Mouse (Mus musculus) limb, embryonic 12.5 days (tissue): Measurements from ENCODE around the gene Tbc1d23. TPM values are rescaled to one million over a fixed set of nuclear protein-coding genes. Genes with fewer than 3 reads are reported as not detected.

Experiments
- ATAC-seq: fragments of 200-750 bp; cut with Nextera tagmentation; 2 replicates; pipeline ENCODE4 v1.8.0; 2017; ENCODE audit warnings: low read depth, moderate TSS enrichment; ENCODE audit not compliant: insufficient number of reproducible peaks, insufficient read depth, low FRiP score, low TSS enrichment
- H3K27ac ChIP-seq: fragments of 300-500 bp; sonication (generic); 2 replicates; pipeline ENCODE4 v1.5.1; 2016; ENCODE audit warnings: mild to moderate bottlenecking, moderate library complexity
- H3K27me3 ChIP-seq: fragments of 300-500 bp; sonication (generic); 2 replicates; pipeline ENCODE4 v1.6.1; 2016; ENCODE audit warnings: mild to moderate bottlenecking, moderate library complexity
- H3K36me3 ChIP-seq: fragments of 300-500 bp; sonication (generic); 2 replicates; pipeline ENCODE4 v1.6.1; 2016; ENCODE audit warnings: mild to moderate bottlenecking, moderate library complexity
- H3K4me1 ChIP-seq: fragments of 300-500 bp; sonication (generic); replicated peaks from 2 replicates; pipeline ENCODE4 v1.6.1; 2016
- H3K4me2 ChIP-seq: fragments of 300-500 bp; sonication (generic); 2 replicates; pipeline ENCODE4 v1.6.1; 2016; ENCODE audit warnings: mild to moderate bottlenecking, moderate library complexity
- H3K4me3 ChIP-seq: fragments of 300-500 bp; sonication (generic); replicated peaks from 2 replicates; pipeline ENCODE4 v1.5.1; 2016; ENCODE audit warnings: mild to moderate bottlenecking
- H3K9ac ChIP-seq: fragments of 300-500 bp; sonication (generic); replicated peaks from 2 replicates; pipeline ENCODE4 v1.6.1; 2016; ENCODE audit warnings: mild to moderate bottlenecking, moderate library complexity
- H3K9me3 ChIP-seq: fragments of 300-500 bp; sonication (generic); 2 replicates; pipeline ENCODE4 v1.6.1; 2016; ENCODE audit warnings: mild to moderate bottlenecking, moderate library complexity
- WGBS: fragments of 180-500 bp; shearing (Covaris S2); methylation state at CpG from one replicate; pipeline ENCODE4 v1.1.7; 2016; 5-methylcytosine and 5-hydroxymethylcytosine counted together
- polyA plus RNA-seq: library from polyadenylated mRNA; unstranded; fragments of >200 nt; fragmentation: Nextera tagmentation; extraction: Ambion mirVana; gene quantifications from 2 replicates; pipeline ENCODE4 v1.2.1, GENCODE M21; 2016

Tbc1d23 gene
- polyA plus RNA-seq, 1 experiment from 2014 or later = 32.1 TPM

- Histone ChIP-seq H3K4me1 (no peaks in the 10 kb centered on the region; the same call in none of the 2 replicates), H3K36me3 (peaks cover 65% of the 10 kb centered on the region), H3K9me3 (no peaks in the 10 kb centered on the region), H3K27ac (no peak overlapping the region), H3K4me3 (no peak overlapping the region), H3K4me2 (no peak overlapping the region), H3K27me3 (no peaks in the 10 kb centered on the region), H3K9ac (no peak overlapping the region)
- WGBS = 90% methylated on average over 5 of the region's 5 CpGs
- ATAC-seq = no peak
These were observed 68.5 kb downstream of the Tbc1d23 start for GRCm38 (mm10) chr16:57162841-57163240.

GRCm38 (mm10) chr16:57159835-57160234 lies 71.5 kb downstream of the Tbc1d23 start:
- Histone ChIP-seq H3K4me1 (no peaks in the 10 kb centered on the region), H3K9me3 (no peaks in the 10 kb centered on the region), H3K9ac (no peak overlapping the region), H3K27ac (no peak overlapping the region), H3K4me2 (no peak overlapping the region), H3K27me3 (no peaks in the 10 kb centered on the region), H3K36me3 (peaks cover 85% of the 10 kb centered on the region), H3K4me3 (no peak overlapping the region)
- 69% methylated on average over 7 of the region's 7 CpGs for WGBS
- no peak for ATAC-seq

- H3K4me1 ChIP-seq = no peaks in the 10 kb centered on the region
- no peaks in the 10 kb centered on the region for H3K27me3 ChIP-seq
- H3K4me3 ChIP-seq = no peak overlapping the region
- 84% methylated on average over 4 of the region's 4 CpGs for WGBS
- no peak for ATAC-seq
- no peak overlapping the region for H3K9ac ChIP-seq
- peaks cover 90% of the 10 kb centered on the region for H3K36me3 ChIP-seq
- H3K9me3 ChIP-seq = no peaks in the 10 kb centered on the region
- no peak overlapping the region for H3K4me2 ChIP-seq
- no peak overlapping the region for H3K27ac ChIP-seq
These were observed 73.6 kb downstream of the Tbc1d23 start for GRCm38 (mm10) chr16:57157728-57158127.

GRCm38 (mm10) chr16:57157076-57157475 lies 74.2 kb downstream of the Tbc1d23 start:
- H3K27me3 ChIP-seq = no peaks in the 10 kb centered on the region
- no peaks in the 10 kb centered on the region for H3K4me1 ChIP-seq
- H3K4me3 ChIP-seq = no peak overlapping the region
- ATAC-seq = no peak
- H3K36me3 ChIP-seq = peaks cover 91% of the 10 kb centered on the region
- H3K27ac ChIP-seq = no peak overlapping the region
- no peak overlapping the region for H3K4me2 ChIP-seq
- 91% methylated on average over 4 of the region's 4 CpGs for WGBS
- H3K9ac ChIP-seq = no peak overlapping the region
- no peaks in the 10 kb centered on the region for H3K9me3 ChIP-seq

- Histone ChIP-seq H3K9me3 (no peaks in the 10 kb centered on the region), H3K27me3 (no peaks in the 10 kb centered on the region), H3K4me1 (no peaks in the 10 kb centered on the region), H3K4me3 (no peak overlapping the region), H3K9ac (no peak overlapping the region), H3K36me3 (peaks cover 87% of the 10 kb centered on the region), H3K4me2 (no peak overlapping the region), H3K27ac (no peak overlapping the region)
- no peak for ATAC-seq
These were observed 75.4 kb downstream of the Tbc1d23 start for GRCm38 (mm10) chr16:57155899-57156298.

GRCm38 (mm10) chr16:57151437-57151836 lies 79.9 kb downstream of the Tbc1d23 start:
- H3K27me3 ChIP-seq = no peaks in the 10 kb centered on the region
- no peak overlapping the region for H3K4me2 ChIP-seq
- H3K9ac ChIP-seq = no peak overlapping the region
- ATAC-seq = no peak
- no peak overlapping the region for H3K4me3 ChIP-seq
- 96% methylated on average over 4 of the region's 4 CpGs for WGBS
- no peaks in the 10 kb centered on the region for H3K4me1 ChIP-seq
- no peaks in the 10 kb centered on the region for H3K9me3 ChIP-seq
- H3K36me3 ChIP-seq = peaks cover 79% of the 10 kb centered on the region
- no peak overlapping the region for H3K27ac ChIP-seq

GRCm38 (mm10) chr16:57144741-57145140 lies 86.6 kb downstream of the Tbc1d23 start:
- Histone ChIP-seq H3K9me3 (no peaks in the 10 kb centered on the region), H3K36me3 (peaks cover 73% of the 10 kb centered on the region), H3K27ac (no peak overlapping the region), H3K4me1 (no peaks in the 10 kb centered on the region), H3K27me3 (no peaks in the 10 kb centered on the region), H3K9ac (no peak overlapping the region), H3K4me3 (no peak overlapping the region), H3K4me2 (no peak overlapping the region)
- WGBS = 89% methylated on average over 5 of the region's 5 CpGs
- ATAC-seq = no peak

GRCm38 (mm10) chr16:57133611-57134010 lies 97.7 kb downstream of the Tbc1d23 start:
- Histone ChIP-seq H3K4me3 (no peak overlapping the region), H3K9me3 (no peaks in the 10 kb centered on the region), H3K36me3 (peaks cover 42% of the 10 kb centered on the region), H3K4me2 (no peak overlapping the region), H3K27ac (no peak overlapping the region), H3K27me3 (no peaks in the 10 kb centered on the region), H3K9ac (no peak overlapping the region), H3K4me1 (no peaks in the 10 kb centered on the region; the same call in 1 of the 2 replicates)
- WGBS = 92% methylated on average over 6 of the region's 6 CpGs
- no peak for ATAC-seq

- no peak for ATAC-seq
- no peak overlapping the region for H3K4me3 ChIP-seq
- no peaks in the 10 kb centered on the region for H3K9me3 ChIP-seq
- WGBS = 90% methylated on average over 1 of the region's 1 CpGs
- no peaks in the 10 kb centered on the region; the same call in 1 of the 2 replicates for H3K4me1 ChIP-seq
- no peak overlapping the region for H3K4me2 ChIP-seq
- peaks cover 31% of the 10 kb centered on the region for H3K36me3 ChIP-seq
- H3K27ac ChIP-seq = no peak overlapping the region
- H3K27me3 ChIP-seq = no peaks in the 10 kb centered on the region
- H3K9ac ChIP-seq = no peak overlapping the region
These were observed 99.0 kb downstream of the Tbc1d23 start for GRCm38 (mm10) chr16:57132326-57132725.

- H3K9ac ChIP-seq = no peak overlapping the region
- H3K27ac ChIP-seq = no peak overlapping the region
- H3K27me3 ChIP-seq = no peaks in the 10 kb centered on the region
- H3K4me3 ChIP-seq = no peak overlapping the region
- peaks cover 23% of the 10 kb centered on the region for H3K36me3 ChIP-seq
- no peak for ATAC-seq
- H3K9me3 ChIP-seq = no peaks in the 10 kb centered on the region
- 81% methylated on average over 4 of the region's 4 CpGs for WGBS
- H3K4me1 ChIP-seq = no peaks in the 10 kb centered on the region; the same call in 1 of the 2 replicates
- no peak overlapping the region for H3K4me2 ChIP-seq
These were observed 99.8 kb downstream of the Tbc1d23 start for GRCm38 (mm10) chr16:57131544-57131943.

GRCm38 (mm10) chr16:57130752-57131400 lies 100.4 kb downstream of the Tbc1d23 start:
- peaks cover 16% of the 10 kb centered on the region for H3K36me3 ChIP-seq
- no peak overlapping the region for H3K4me3 ChIP-seq
- no peak for ATAC-seq
- no peaks in the 10 kb centered on the region for H3K9me3 ChIP-seq
- 82% methylated on average over 3 of the region's 3 CpGs for WGBS
- H3K27ac ChIP-seq = no peak overlapping the region
- peaks cover 3% of the 10 kb centered on the region; the same call in 1 of the 2 replicates for H3K4me1 ChIP-seq
- no peaks in the 10 kb centered on the region for H3K27me3 ChIP-seq
- H3K9ac ChIP-seq = no peak overlapping the region
- H3K4me2 ChIP-seq = no peak overlapping the region

GRCm38 (mm10) chr16:57127825-57128224 lies 103.5 kb downstream of the Tbc1d23 start:
- no peaks in the 10 kb centered on the region for H3K9me3 ChIP-seq
- no peak overlapping the region for H3K27ac ChIP-seq
- no peak overlapping the region for H3K4me3 ChIP-seq
- H3K36me3 ChIP-seq = no peaks in the 10 kb centered on the region
- no peaks in the 10 kb centered on the region for H3K27me3 ChIP-seq
- WGBS = 95% methylated on average over 2 of the region's 2 CpGs
- H3K9ac ChIP-seq = no peak overlapping the region
- no peak for ATAC-seq
- no peak overlapping the region for H3K4me2 ChIP-seq
- H3K4me1 ChIP-seq = peaks cover 14% of the 10 kb centered on the region
